Mouse (Mus musculus) lung, embryonic 15.5 days (tissue): ENCODE results near the gene Fbrs. TPM values are rescaled to one million over a fixed set of nuclear protein-coding genes. Genes with fewer than 3 reads are reported as not detected.
A peak's percentile ranks its signal among the peaks of the same experiment; 100 is the strongest.
"Not testable (repeated sequence)": the region's sequence is repeated elsewhere in the genome, so short reads cannot be mapped to it uniquely, and the experiment has no call there.

ENCODE experiments used
- ATAC-seq: fragments of 200-750 bp; cut with Nextera tagmentation; 2 replicates; pipeline ENCODE4 v1.8.0; 2017; ENCODE audit warnings: moderate number of reproducible peaks, borderline replicate concordance; ENCODE audit not compliant: low FRiP score, low TSS enrichment; ENCODE audit errors: extremely low read depth
- H3K27ac ChIP-seq: fragments of 300-500 bp; sonication (generic); 2 replicates; pipeline ENCODE4 v1.5.1; 2015; ENCODE audit warnings: moderate library complexity, mild to moderate bottlenecking, inconsistent platforms
- H3K27me3 ChIP-seq: fragments of 300-500 bp; sonication (generic); 2 replicates; pipeline ENCODE4 v1.6.1; 2015; ENCODE audit warnings: inconsistent platforms
- H3K36me3 ChIP-seq: fragments of 300-500 bp; sonication (generic); 2 replicates; pipeline ENCODE4 v1.6.1; 2015; ENCODE audit warnings: inconsistent platforms
- H3K4me1 ChIP-seq: fragments of 300-500 bp; sonication (generic); 2 replicates; pipeline ENCODE4 v1.6.1; 2015; ENCODE audit warnings: inconsistent platforms
- H3K4me2 ChIP-seq: fragments of 300-500 bp; sonication (generic); 2 replicates; pipeline ENCODE4 v1.6.1; 2015; ENCODE audit warnings: inconsistent platforms, mild to moderate bottlenecking, moderate library complexity
- H3K4me3 ChIP-seq: fragments of 300-500 bp; sonication (generic); 2 replicates; pipeline ENCODE4 v1.5.1; 2015; ENCODE audit warnings: mild to moderate bottlenecking, inconsistent platforms
- H3K9ac ChIP-seq: fragments of 300-500 bp; sonication (generic); 2 replicates; pipeline ENCODE4 v1.6.1; 2015; ENCODE audit warnings: inconsistent platforms
- H3K9me3 ChIP-seq: fragments of 300-500 bp; sonication (generic); 2 replicates; pipeline ENCODE4 v1.6.1; 2016; ENCODE audit warnings: inconsistent platforms
- WGBS: fragments of 180-500 bp; shearing (Covaris S2); methylation state at CpG from one replicate; pipeline ENCODE4 v1.1.7; 2015; 5-methylcytosine and 5-hydroxymethylcytosine counted together
- microRNA-seq: library from miRNA; unstranded; fragments of <30 nt; microRNA quantifications from one replicate; pipeline ENCODE4, GENCODE M21; 2016
- polyA plus RNA-seq: library from polyadenylated mRNA; unstranded; fragments of >200 nt; fragmentation: Nextera tagmentation; extraction: Ambion mirVana; gene quantifications from 2 replicates; pipeline ENCODE4 v1.2.1, GENCODE M21; 2015

Gene Fbrs
- polyA plus RNA-seq, 1 experiment from 2014 or later, result 12.2 TPM

GRCm38 (mm10) chr7:127509830-127510229 lies 30.8 kb downstream of the Fbrs start:
- WGBS, result 81% methylated on average over 3 of the region's 4 CpGs
- not testable (repeated sequence) for H3K9me3 ChIP-seq, H3K4me2 ChIP-seq, H3K27me3 ChIP-seq, ATAC-seq, H3K36me3 ChIP-seq, H3K27ac ChIP-seq, H3K4me3 ChIP-seq, H3K9ac ChIP-seq
- peaks cover 16% of the 10 kb centered on the region for H3K4me1 ChIP-seq

- peak overlapping the region; percentile 95; the same call in 1 of the 2 replicates for H3K9ac ChIP-seq
These were observed 32.2 kb downstream of the Fbrs start for GRCm38 (mm10) chr7:127511241-127511640.

GRCm38 (mm10) chr7:127511808-127512230 lies 32.8 kb downstream of the Fbrs start, which contains the start of gene Srcap:
Srcap (plus strand) TSS chr7:127511983.
- Histone ChIP-seq H3K4me2 (peak within 1 kb of the TSS; percentile 70), H3K9ac (peak within 1 kb of the TSS; percentile 95), H3K9me3 (no peaks in the 10 kb centered on the region), H3K4me3 (peak within 1 kb of the TSS; percentile 75), H3K4me1 (peaks cover 16% of the 10 kb centered on the region), H3K27ac (peak within 1 kb of the TSS; percentile 99), H3K27me3 (no peaks in the 10 kb centered on the region), H3K36me3 (peaks cover 16% of the 10 kb centered on the region)
- peak; percentile 97 for ATAC-seq
- 0% methylated on average over 37 of the region's 37 CpGs for WGBS

More at GRCm38 (mm10) chr7:127511241-127511640, 32.2 kb downstream of the Fbrs start:
- no peak for ATAC-seq
- Histone ChIP-seq H3K4me2 (peak overlapping the region; percentile 70), H3K36me3 (peaks cover 10% of the 10 kb centered on the region), H3K4me3 (peak overlapping the region; percentile 75), H3K4me1 (peaks cover 16% of the 10 kb centered on the region), H3K27ac (peak overlapping the region; percentile 99), H3K27me3 (no peaks in the 10 kb centered on the region), H3K9me3 (no peaks in the 10 kb centered on the region)
- 18% methylated on average over 8 of the region's 8 CpGs for WGBS

- Histone ChIP-seq H3K9ac (peak overlapping the region; percentile 95), H3K4me2 (peak overlapping the region; percentile 70), H3K36me3 (peaks cover 22% of the 10 kb centered on the region), H3K4me3 (peak overlapping the region; percentile 75), H3K4me1 (peaks cover 16% of the 10 kb centered on the region), H3K9me3 (no peaks in the 10 kb centered on the region), H3K27ac (peak overlapping the region; percentile 99), H3K27me3 (no peaks in the 10 kb centered on the region)
- ATAC-seq, result peak; percentile 92
- under 1% methylated on average over 61 of the region's 93 CpGs for WGBS
These were observed 33.4 kb downstream of the Fbrs start for GRCm38 (mm10) chr7:127512231-127513015.

GRCm38 (mm10) chr7:127513016-127513390 lies 34.0 kb downstream of the Fbrs start:
- ATAC-seq, result no peak

GRCm38 (mm10) chr7:127513781-127514180 lies 34.8 kb downstream of the Fbrs start:
- H3K4me1 ChIP-seq, result peaks cover 16% of the 10 kb centered on the region
- H3K4me2 ChIP-seq, result peak overlapping the region; percentile 70
- no peaks in the 10 kb centered on the region for H3K9me3 ChIP-seq
- WGBS, result 75% methylated on average over 3 of the region's 3 CpGs
- no peaks in the 10 kb centered on the region for H3K27me3 ChIP-seq
- ATAC-seq, result no peak
- H3K27ac ChIP-seq, result 0 out of 2 replicates have a peak overlapping the region, but pooled peaks have one; percentile 2
- H3K9ac ChIP-seq, result peak overlapping the region; percentile 12; the same call in 1 of the 2 replicates
- H3K36me3 ChIP-seq, result peaks cover 34% of the 10 kb centered on the region
- peak overlapping the region; percentile 75 for H3K4me3 ChIP-seq

More at GRCm38 (mm10) chr7:127513016-127513390, 34.0 kb downstream of the Fbrs start:
- H3K4me1 ChIP-seq, result peaks cover 16% of the 10 kb centered on the region
- H3K36me3 ChIP-seq, result peaks cover 28% of the 10 kb centered on the region
- H3K4me2 ChIP-seq, result peak overlapping the region; percentile 70
- 16% methylated on average over 8 of the region's 8 CpGs for WGBS
- peak overlapping the region; percentile 75 for H3K4me3 ChIP-seq
- H3K9me3 ChIP-seq, result no peaks in the 10 kb centered on the region
- peak overlapping the region; percentile 95; the same call in 1 of the 2 replicates for H3K9ac ChIP-seq
- no peaks in the 10 kb centered on the region for H3K27me3 ChIP-seq
- H3K27ac ChIP-seq, result peak overlapping the region; percentile 99

GRCm38 (mm10) chr7:127515846-127516245 lies 36.8 kb downstream of the Fbrs start:
- H3K4me2 ChIP-seq, result no peak overlapping the region
- peaks cover 50% of the 10 kb centered on the region for H3K36me3 ChIP-seq
- no peak overlapping the region for H3K9ac ChIP-seq
- no peaks in the 10 kb centered on the region for H3K27me3 ChIP-seq
- no peak overlapping the region for H3K27ac ChIP-seq
- no peaks in the 10 kb centered on the region for H3K9me3 ChIP-seq
- H3K4me3 ChIP-seq, result no peak overlapping the region
- peaks cover 16% of the 10 kb centered on the region for H3K4me1 ChIP-seq
- no peak for ATAC-seq
- 90% methylated on average over 7 of the region's 7 CpGs for WGBS

GRCm38 (mm10) chr7:127516344-127516743 lies 37.3 kb downstream of the Fbrs start:
- Histone ChIP-seq H3K4me2 (no peak overlapping the region), H3K9me3 (no peaks in the 10 kb centered on the region), H3K4me1 (peaks cover 11% of the 10 kb centered on the region), H3K9ac (no peak overlapping the region), H3K27me3 (no peaks in the 10 kb centered on the region), H3K36me3 (peaks cover 55% of the 10 kb centered on the region), H3K27ac (no peak overlapping the region), H3K4me3 (no peak overlapping the region)
- 92% methylated on average over 7 of the region's 7 CpGs for WGBS
- no peak for ATAC-seq

GRCm38 (mm10) chr7:127519284-127519683 lies 40.3 kb downstream of the Fbrs start, which contains the start of gene Gm42715:
Gm42715 (plus strand) TSS chr7:127519584.
- WGBS, result 88% methylated on average over 3 of the region's 3 CpGs
- H3K9ac ChIP-seq, result no peak within 1 kb of the TSS

More at GRCm38 (mm10) chr7:127519284-127519683, 40.3 kb downstream of the Fbrs start, which contains the start of gene Gm42715:
- H3K4me1 ChIP-seq, result no peaks in the 10 kb centered on the region
- H3K27ac ChIP-seq, result no peak within 1 kb of the TSS
- H3K27me3 ChIP-seq, result no peaks in the 10 kb centered on the region
- ATAC-seq, result no peak
- H3K4me2 ChIP-seq, result no peak within 1 kb of the TSS
- peaks cover 84% of the 10 kb centered on the region for H3K36me3 ChIP-seq
- H3K9me3 ChIP-seq, result no peaks in the 10 kb centered on the region
- H3K4me3 ChIP-seq, result no peak within 1 kb of the TSS

Small RNAs within 50 kb of the gene (microRNA-seq; reads per million reads assigned to microRNA genes)
- not detected for gene Gm47278
- gene Mir7060, result not detected

Other genes starting within 250 kb of the Fbrs start
- 36.8 and 37.4 TPM in 2 replicates for gene Zfp553, start 246.1 kb upstream of the Fbrs start, polyA plus RNA-seq
- 21.7 and 28.9 TPM in 2 replicates for gene Sept1, start 246.1 kb upstream of the Fbrs start, polyA plus RNA-seq
- gene Zfp771, start 234.9 kb upstream of the Fbrs start, polyA plus RNA-seq, result 61.9 and 63.0 TPM in 2 replicates
- 161 and 190 TPM in 2 replicates for gene Dctpp1, start 218.5 kb upstream of the Fbrs start, polyA plus RNA-seq
- 66.9 and 69.3 TPM in 2 replicates for gene Sephs2, start 205.1 kb upstream of the Fbrs start, polyA plus RNA-seq
- 1.4 and 2.3 TPM in 2 replicates for gene Itgal, start 182.9 kb upstream of the Fbrs start, polyA plus RNA-seq
- gene Zfp768, start 133.6 kb upstream of the Fbrs start, polyA plus RNA-seq, result 16.8 and 18.1 TPM in 2 replicates
- gene Zfp747, start 103.1 kb upstream of the Fbrs start, polyA plus RNA-seq, result 9.5 TPM in 2 replicates
- 7.3 and 7.9 TPM in 2 replicates for gene 9130019O22Rik, start 92.0 kb upstream of the Fbrs start, polyA plus RNA-seq
- 6.7 and 7.0 TPM in 2 replicates for gene E430018J23Rik, start 85.6 kb upstream of the Fbrs start, polyA plus RNA-seq
- 9.0 and 10.0 TPM in 2 replicates for gene Zfp764, start 72.4 kb upstream of the Fbrs start, polyA plus RNA-seq
- 23.0 and 24.0 TPM in 2 replicates for gene Zfp688, start 57.1 kb upstream of the Fbrs start, polyA plus RNA-seq
- gene Zfp689, start 30.0 kb upstream of the Fbrs start, polyA plus RNA-seq, result 6.4 and 6.5 TPM in 2 replicates
- 37.1 and 40.4 TPM in 2 replicates for gene Prr14, start 19.6 kb upstream of the Fbrs start, polyA plus RNA-seq
- 51.2 and 63.7 TPM in 2 replicates for gene Srcap, start 32.8 kb downstream of the Fbrs start, polyA plus RNA-seq
- gene Gm42715, start 40.4 kb downstream of the Fbrs start, polyA plus RNA-seq, result 13.8 and 15.4 TPM in 2 replicates
- gene Tmem265, start 82.2 kb downstream of the Fbrs start, polyA plus RNA-seq, result 4.7 and 7.7 TPM in 2 replicates
- gene Phkg2, start 94.1 kb downstream of the Fbrs start, polyA plus RNA-seq, result 34.0 and 40.5 TPM in 2 replicates
- gene Ccdc189, start 109.4 kb downstream of the Fbrs start, polyA plus RNA-seq, result 12.8 and 15.7 TPM in 2 replicates
- gene Rnf40, start 109.6 kb downstream of the Fbrs start, polyA plus RNA-seq, result 46.9 and 49.0 TPM in 2 replicates
- gene Zfp629, start 136.6 kb downstream of the Fbrs start, polyA plus RNA-seq, result 12.1 and 12.2 TPM in 2 replicates
- 62.3 and 70.1 TPM in 2 replicates for gene Bcl7c, start 229.7 kb downstream of the Fbrs start, polyA plus RNA-seq
- gene Ctf1, start 233.5 kb downstream of the Fbrs start, polyA plus RNA-seq, result 12.1 and 12.8 TPM in 2 replicates